Mouse (Mus musculus) hindbrain, embryonic 10.5 days (tissue): ENCODE measurements around the gene Fibcd1. TPM values are rescaled to one million over a fixed set of nuclear protein-coding genes. Genes with fewer than 3 reads are reported as not detected.

ENCODE experiments used
- DNase-seq: peaks from one replicate; pipeline ENCODE4 v3.0.0-alpha.2; 2017; ENCODE audit warnings: low spot score
- H3K27ac ChIP-seq: fragments of 300-500 bp; sonication (generic); 2 replicates; pipeline ENCODE4 v1.5.1; 2016; ENCODE audit warnings: mild to moderate bottlenecking, moderate library complexity
- H3K27me3 ChIP-seq: fragments of 300-500 bp; sonication (generic); 2 replicates; pipeline ENCODE4 v1.6.1; 2016; ENCODE audit warnings: mild to moderate bottlenecking; ENCODE audit not compliant: poor library complexity, insufficient read depth, severe bottlenecking
- H3K36me3 ChIP-seq: fragments of 300-500 bp; sonication (generic); 2 replicates; pipeline ENCODE4 v1.6.1; 2016; ENCODE audit warnings: mild to moderate bottlenecking, moderate library complexity
- H3K4me1 ChIP-seq: fragments of 300-500 bp; sonication (generic); replicated peaks from 2 replicates; pipeline ENCODE4 v1.6.1; 2016; ENCODE audit warnings: mild to moderate bottlenecking
- H3K4me3 ChIP-seq: fragments of 300-500 bp; sonication (generic); 2 replicates; pipeline ENCODE4 v1.5.1; 2016; ENCODE audit warnings: mild to moderate bottlenecking, moderate library complexity
- H3K9me3 ChIP-seq: fragments of 300-500 bp; sonication (generic); 2 replicates; pipeline ENCODE4 v1.6.1; 2016; ENCODE audit warnings: mild to moderate bottlenecking, moderate library complexity
- WGBS: fragments of 180-500 bp; shearing (Covaris S2); methylation state at CpG from one replicate; pipeline ENCODE4 v1.1.7; 2016; 5-methylcytosine and 5-hydroxymethylcytosine counted together
- polyA plus RNA-seq: library from polyadenylated mRNA; unstranded; fragments of >200 nt; fragmentation: Nextera tagmentation; extraction: Ambion mirVana; gene quantifications from 2 replicates; pipeline ENCODE4 v1.2.1, GENCODE M21; 2016

Fibcd1 gene
- polyA plus RNA-seq, 1 experiment from 2014 or later: 2.0 TPM

DNA sequence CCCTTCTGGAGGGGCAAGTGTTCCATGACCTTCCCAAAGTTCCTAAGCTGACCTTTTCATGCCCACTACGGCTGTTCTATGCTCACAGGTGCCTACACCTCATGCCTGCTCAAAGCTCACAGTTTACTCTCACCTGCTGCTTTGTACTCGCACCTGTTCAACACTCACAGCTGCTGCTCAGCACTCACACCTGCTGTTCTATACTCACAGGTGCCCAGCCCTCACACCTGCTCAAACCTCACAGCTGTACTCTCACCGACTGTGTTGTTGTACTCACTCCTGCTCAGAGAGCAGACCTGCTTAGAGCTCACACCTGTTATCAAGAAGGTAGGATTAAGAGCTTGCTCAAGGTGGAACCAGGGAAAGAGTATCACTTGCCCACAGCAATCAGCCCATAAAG is 24.9 kb upstream of the Fibcd1 start:
- WGBS: 77% methylated on average over 3 of the region's 3 CpGs
- Histone ChIP-seq H3K36me3 (no peaks in the 10 kb centered on the region), H3K27me3 (peaks cover 10% of the 10 kb centered on the region; the same call in 1 of the 2 replicates), H3K4me3 (no peak overlapping the region), H3K4me1 (peaks cover 23% of the 10 kb centered on the region), H3K9me3 (peaks cover 7% of the 10 kb centered on the region; the same call in 1 of the 2 replicates), H3K27ac (no peak overlapping the region)
- DNase-seq: no peak

DNA sequence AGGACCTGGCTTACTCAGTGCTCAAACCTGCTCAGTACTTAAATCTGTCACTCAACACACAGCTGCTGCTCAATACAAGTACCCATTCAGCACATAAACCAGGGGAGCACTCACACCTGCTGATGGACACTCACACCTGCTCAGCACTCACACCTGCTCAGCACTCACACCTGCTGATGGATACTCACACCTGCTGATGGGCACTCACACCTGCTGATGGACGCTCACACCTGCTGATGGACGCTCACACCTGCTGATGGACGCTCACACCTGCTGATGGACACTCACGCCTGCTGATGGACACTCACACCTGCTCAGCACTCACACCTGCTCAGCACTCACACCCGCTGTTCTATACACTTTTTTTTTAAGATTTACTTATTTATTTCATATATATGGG is 23.9 kb upstream of the Fibcd1 start:
- Histone ChIP-seq H3K27me3 (0 out of 2 replicates have a peak, but pooled peaks cover under 1% of the 10 kb centered on the region), H3K9me3 (peaks cover 7% of the 10 kb centered on the region; the same call in 1 of the 2 replicates), H3K4me1 (peaks cover 28% of the 10 kb centered on the region), H3K36me3 (no peaks in the 10 kb centered on the region), H3K4me3 (no peak overlapping the region), H3K27ac (no peak overlapping the region)
- DNase-seq: no peak
- WGBS: 90% methylated on average over 5 of the region's 5 CpGs

GRCm38 (mm10) chr2:31868538-31869164 is 22.8 kb upstream of the Fibcd1 start:
- DNase-seq: no peak
- no peak overlapping the region for H3K27ac ChIP-seq
- no peak overlapping the region for H3K4me3 ChIP-seq
- H3K4me1 ChIP-seq: peaks cover 20% of the 10 kb centered on the region
- H3K9me3 ChIP-seq: peaks cover 7% of the 10 kb centered on the region; the same call in 1 of the 2 replicates
- H3K27me3 ChIP-seq: no peaks in the 10 kb centered on the region
- H3K36me3 ChIP-seq: no peaks in the 10 kb centered on the region
- 69% methylated on average over 10 of the region's 10 CpGs for WGBS

- no peak overlapping the region for H3K4me3 ChIP-seq
- WGBS: 84% methylated on average over 8 of the region's 8 CpGs
- peaks cover 7% of the 10 kb centered on the region; the same call in 1 of the 2 replicates for H3K9me3 ChIP-seq
- no peaks in the 10 kb centered on the region for H3K27me3 ChIP-seq
- no peaks in the 10 kb centered on the region for H3K36me3 ChIP-seq
- DNase-seq: no peak
- peaks cover 23% of the 10 kb centered on the region for H3K4me1 ChIP-seq
- no peak overlapping the region for H3K27ac ChIP-seq
Observed at GRCm38 (mm10) chr2:31867773-31868537, 22.1 kb upstream of the Fibcd1 start.

GRCm38 (mm10) chr2:31865794-31866193 is 20.0 kb upstream of the Fibcd1 start:
- no peak overlapping the region for H3K27ac ChIP-seq
- no peak overlapping the region for H3K4me3 ChIP-seq
- H3K9me3 ChIP-seq: no peaks in the 10 kb centered on the region
- H3K27me3 ChIP-seq: no peaks in the 10 kb centered on the region
- 37% methylated on average over 2 of the region's 2 CpGs for WGBS
- H3K4me1 ChIP-seq: peaks cover 23% of the 10 kb centered on the region
- DNase-seq: no peak
- H3K36me3 ChIP-seq: no peaks in the 10 kb centered on the region

GRCm38 (mm10) chr2:31865322-31865721 is 19.5 kb upstream of the Fibcd1 start:
- H3K4me1 ChIP-seq: peaks cover 23% of the 10 kb centered on the region
- no peak for DNase-seq
- peaks cover 4% of the 10 kb centered on the region; the same call in 1 of the 2 replicates for H3K27me3 ChIP-seq
- no peak overlapping the region for H3K4me3 ChIP-seq
- no peaks in the 10 kb centered on the region for H3K36me3 ChIP-seq
- no peaks in the 10 kb centered on the region for H3K9me3 ChIP-seq
- 60% methylated on average over 4 of the region's 4 CpGs for WGBS
- no peak overlapping the region for H3K27ac ChIP-seq

GRCm38 (mm10) chr2:31864891-31865290 is 19.1 kb upstream of the Fibcd1 start:
- Histone ChIP-seq H3K36me3 (no peaks in the 10 kb centered on the region), H3K27me3 (peaks cover 9% of the 10 kb centered on the region), H3K4me1 (peaks cover 28% of the 10 kb centered on the region), H3K9me3 (no peaks in the 10 kb centered on the region), H3K27ac (no peak overlapping the region), H3K4me3 (no peak overlapping the region)
- no peak for DNase-seq
- 91% methylated on average over 9 of the region's 9 CpGs for WGBS

- H3K9me3 ChIP-seq: no peaks in the 10 kb centered on the region
- H3K27me3 ChIP-seq: peaks cover 20% of the 10 kb centered on the region
- H3K4me3 ChIP-seq: no peak overlapping the region
- no peak overlapping the region for H3K27ac ChIP-seq
- WGBS: 94% methylated on average over 1 of the region's 1 CpGs
- peaks cover 39% of the 10 kb centered on the region for H3K4me1 ChIP-seq
- no peaks in the 10 kb centered on the region for H3K36me3 ChIP-seq
- DNase-seq: no peak
Observed at GRCm38 (mm10) chr2:31863766-31864165, 18.0 kb upstream of the Fibcd1 start.

DNA sequence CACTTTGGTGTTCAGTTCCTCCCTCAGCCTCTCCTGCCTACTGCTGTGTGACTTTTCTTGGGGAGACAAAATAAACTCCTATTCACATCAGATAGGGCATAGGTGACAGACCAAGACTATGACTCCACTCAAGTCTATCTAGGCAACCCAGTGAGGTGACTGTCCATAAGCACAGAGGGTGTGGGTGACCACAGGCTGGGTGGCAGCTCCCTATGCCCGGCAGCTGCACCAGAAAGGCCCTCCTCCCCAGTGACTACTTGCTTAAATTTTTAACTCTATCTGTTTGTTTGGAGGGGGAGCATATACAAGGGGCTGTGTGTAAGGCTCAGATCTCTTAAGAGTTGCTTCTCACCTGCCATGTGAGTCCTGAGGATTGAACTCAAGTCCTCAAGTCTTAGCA is 17.1 kb upstream of the Fibcd1 start:
- H3K4me1 ChIP-seq: peaks cover 41% of the 10 kb centered on the region
- 68% methylated on average over 1 of the region's 1 CpGs for WGBS
- peaks cover 28% of the 10 kb centered on the region for H3K27me3 ChIP-seq
- H3K36me3 ChIP-seq: no peaks in the 10 kb centered on the region
- no peaks in the 10 kb centered on the region for H3K9me3 ChIP-seq
- no peak for DNase-seq
- no peak overlapping the region for H3K27ac ChIP-seq
- H3K4me3 ChIP-seq: no peak overlapping the region

DNA sequence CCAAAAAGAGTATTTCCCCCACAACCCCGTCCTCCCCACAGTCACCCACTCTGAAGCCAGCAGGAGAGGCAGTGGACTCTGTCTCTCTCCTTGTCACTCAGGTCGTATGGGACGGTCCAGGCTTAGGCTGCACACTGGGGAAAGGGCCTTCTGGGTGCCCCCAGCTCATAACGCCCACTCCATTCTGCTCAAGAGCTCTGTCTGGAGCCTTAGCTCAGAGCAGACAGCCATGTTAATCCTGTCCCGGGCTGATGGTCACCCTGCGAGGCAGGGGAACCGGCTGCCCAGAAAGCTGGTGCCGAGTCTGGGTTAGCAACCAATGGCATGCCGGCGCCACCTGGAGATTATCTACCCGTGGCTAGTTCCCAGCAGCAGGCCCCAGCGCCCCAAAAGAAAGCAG is 12.7 kb upstream of the Fibcd1 start:
- H3K27me3 ChIP-seq: peaks cover 41% of the 10 kb centered on the region
- no peaks in the 10 kb centered on the region for H3K9me3 ChIP-seq
- H3K27ac ChIP-seq: peak overlapping the region; percentile 9; the same call in 1 of the 2 replicates
- no peak overlapping the region for H3K4me3 ChIP-seq
- 15% methylated on average over 12 of the region's 12 CpGs for WGBS
- no peaks in the 10 kb centered on the region for H3K36me3 ChIP-seq
- DNase-seq: no peak
- peaks cover 53% of the 10 kb centered on the region for H3K4me1 ChIP-seq

- no peak overlapping the region for H3K27ac ChIP-seq
- no peak overlapping the region for H3K4me3 ChIP-seq
- no peaks in the 10 kb centered on the region for H3K36me3 ChIP-seq
- H3K4me1 ChIP-seq: peaks cover 53% of the 10 kb centered on the region
- WGBS: 83% methylated on average over 6 of the region's 6 CpGs
- no peak for DNase-seq
- H3K27me3 ChIP-seq: peaks cover 41% of the 10 kb centered on the region
- no peaks in the 10 kb centered on the region for H3K9me3 ChIP-seq
Observed at GRCm38 (mm10) chr2:31857180-31857579, 11.4 kb upstream of the Fibcd1 start.

- no peaks in the 10 kb centered on the region for H3K36me3 ChIP-seq
- 67% methylated on average over 8 of the region's 8 CpGs for WGBS
- no peak overlapping the region for H3K4me3 ChIP-seq
- H3K4me1 ChIP-seq: peaks cover 65% of the 10 kb centered on the region
- peaks cover 45% of the 10 kb centered on the region for H3K27me3 ChIP-seq
- no peak overlapping the region for H3K27ac ChIP-seq
- no peak for DNase-seq
- no peaks in the 10 kb centered on the region for H3K9me3 ChIP-seq
Observed at GRCm38 (mm10) chr2:31855991-31856390, 10.2 kb upstream of the Fibcd1 start.

GRCm38 (mm10) chr2:31850141-31850540 is 4.3 kb upstream of the Fibcd1 start:
- 26% methylated on average over 12 of the region's 12 CpGs for WGBS
- Histone ChIP-seq H3K9me3 (no peaks in the 10 kb centered on the region), H3K4me1 (peaks cover 70% of the 10 kb centered on the region), H3K36me3 (no peaks in the 10 kb centered on the region), H3K27ac (no peak overlapping the region), H3K27me3 (peaks cover 38% of the 10 kb centered on the region), H3K4me3 (no peak overlapping the region)
- peak; percentile 62 for DNase-seq
